6 mouse cellular contexts compared by ENCODE assay signal in genomic region chr9:107224597-107224996, GRCm38 (mm10). TPM values are rescaled to one million over a fixed set of nuclear protein-coding genes. Genes with fewer than 3 reads are reported as not detected.
"Had no signal": no experiment of that assay in that cellular context is flagged by ENCODE, and none has a peak within 500 bp of the region (broad histone marks: within the 10 kb centered on the region; RNA-seq: fewer than 3 reads in every experiment).

No protein-coding gene starts in this region.

- DNase-seq: kidney, postnatal 10 days; lung, adult 18-20 months; right cerebral cortex, postnatal 14 days; thymus, postnatal 36 days had no signal

- ATAC-seq: midbrain, embryonic 13.5 days had no signal

RNA-seq across cellular contexts. Expression of gene Dock3, which starts 7.1 kb away (rescaled TPM):
- total RNA-seq: liver, adult 2 months had no signal
